Mouse (Mus musculus): ENCODE data around the gene Ap2s1. TPM values are rescaled to one million over a fixed set of nuclear protein-coding genes. Genes with fewer than 3 reads are reported as not detected.

The Ap2s1 gene
- total RNA-seq, 1 experiment from 2014 or later, result 59.7 TPM

GRCm38 (mm10) chr7:16783758-16784415, 45.7 kb downstream of the Ap2s1 start:
- no peak for ATAC-seq (replicated peaks; ENCODE audit: insufficient number of reproducible peaks, low FRiP score, low TSS enrichment, poor library complexity, severe bottlenecking)

GRCm38 (mm10) chr7:16784498-16784976, 46.3 kb downstream of the Ap2s1 start:
- ATAC-seq (replicated peaks; ENCODE audit: insufficient number of reproducible peaks, low FRiP score, low TSS enrichment, poor library complexity, severe bottlenecking), result no peak

- ATAC-seq (replicated peaks; ENCODE audit: insufficient number of reproducible peaks, low FRiP score, low TSS enrichment, poor library complexity, severe bottlenecking), result no peak
Observed at GRCm38 (mm10) chr7:16785541-16786083, 47.4 kb downstream of the Ap2s1 start.

DNA sequence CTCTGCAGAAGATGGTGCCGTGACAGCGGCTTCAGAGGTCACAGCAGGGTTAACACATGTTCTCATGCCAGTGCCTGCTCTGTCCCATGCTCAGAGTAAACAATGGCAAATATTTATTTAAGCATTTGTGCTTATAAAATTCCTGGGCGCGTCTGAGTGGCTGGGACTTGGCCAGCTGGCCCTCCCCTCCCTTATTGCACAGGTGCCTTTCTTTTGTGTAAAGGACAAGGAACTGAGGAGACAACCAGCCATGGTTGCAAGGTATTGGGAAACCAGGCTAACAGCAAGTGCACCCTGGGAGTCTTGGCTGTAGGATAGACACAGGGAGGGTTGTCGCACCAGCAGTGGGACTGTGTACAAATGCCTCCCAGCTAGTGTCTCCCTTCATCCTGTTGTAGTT, 54.1 kb downstream of the Ap2s1 start:
- no peak for ATAC-seq (replicated peaks; ENCODE audit: insufficient number of reproducible peaks, low FRiP score, low TSS enrichment, poor library complexity, severe bottlenecking)

DNA sequence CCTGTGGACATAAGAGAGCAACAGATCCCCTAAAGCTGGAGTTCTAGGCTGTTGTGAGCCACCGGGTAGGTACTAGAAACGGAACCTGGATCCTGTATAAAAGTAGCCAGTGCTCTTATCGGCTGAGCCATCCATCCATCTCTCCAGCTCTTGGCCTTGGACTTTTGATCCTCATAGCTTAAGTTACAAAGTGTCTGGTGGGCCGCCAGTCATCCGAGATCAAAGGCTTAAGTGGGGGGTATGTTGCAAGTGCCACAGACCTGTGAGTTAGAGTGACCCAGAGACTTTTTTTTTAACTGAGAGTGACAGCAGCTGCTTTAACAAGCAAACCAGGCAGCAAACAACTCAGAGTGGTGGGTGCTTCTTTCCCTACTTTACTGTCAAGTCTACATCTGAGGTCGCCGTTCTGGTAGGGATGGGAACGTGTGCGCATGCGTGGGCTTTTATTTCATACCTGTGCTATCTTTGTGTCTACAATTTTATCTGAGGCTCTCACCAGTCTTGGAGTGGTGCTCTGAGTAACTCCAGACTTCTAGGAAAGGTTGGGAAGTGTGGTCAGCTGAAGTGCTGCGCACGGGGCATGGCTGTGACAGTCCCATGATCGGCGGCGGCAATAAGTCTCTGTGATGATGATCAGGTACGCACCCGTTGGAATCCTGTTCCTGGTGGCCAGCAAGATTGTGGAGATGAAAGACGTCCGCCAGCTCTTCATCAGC, 55.0 kb downstream of the Ap2s1 start:
- no peak for ATAC-seq (replicated peaks; ENCODE audit: insufficient number of reproducible peaks, low FRiP score, low TSS enrichment, poor library complexity, severe bottlenecking)

GRCm38 (mm10) chr7:16794886-16795285, 56.7 kb downstream of the Ap2s1 start:
- ATAC-seq (replicated peaks; ENCODE audit: insufficient number of reproducible peaks, low FRiP score, low TSS enrichment, poor library complexity, severe bottlenecking), result no peak

Other genes with a start within 250 kb of the Ap2s1 start
- gene Arhgap35, start 123.4 kb upstream of the Ap2s1 start, total RNA-seq (2017), result 6.5 to 9.8 TPM (median 8.2 TPM) in 3 replicates
- gene Ceacam15, start 62.7 kb upstream of the Ap2s1 start, total RNA-seq (2017), result not detected in 3 replicates
- not detected in 3 replicates for gene Ceacam9, start 16.5 kb upstream of the Ap2s1 start, total RNA-seq (2017)
- gene Slc1a5, start 42.9 kb downstream of the Ap2s1 start, total RNA-seq (2017), result 40.9 to 71.2 TPM (median 56.6 TPM) in 3 replicates
- 70.9 to 99.8 TPM (median 71.5 TPM) in 3 replicates for gene Strn4, start 77.5 kb downstream of the Ap2s1 start, total RNA-seq (2017)
- gene Fkrp, start 78.3 kb downstream of the Ap2s1 start, total RNA-seq (2017), result 9.6 to 15.3 TPM (median 10.6 TPM) in 3 replicates
- 13.1 to 26.6 TPM (median 15.6 TPM) in 3 replicates for gene Prkd2, start 104.5 kb downstream of the Ap2s1 start, total RNA-seq (2017)
- gene Dact3, start 136.9 kb downstream of the Ap2s1 start, total RNA-seq (2017), result not detected in 3 replicates
- gene Gng8, start 153.4 kb downstream of the Ap2s1 start, total RNA-seq (2017), result not detected in 3 replicates
- gene Ptgir, start 168.1 kb downstream of the Ap2s1 start, total RNA-seq (2017), result 9.8 to 15.4 TPM (median 14.0 TPM) in 3 replicates
- 169 to 298 TPM (median 195 TPM) in 3 replicates for gene Calm3, start 185.7 kb downstream of the Ap2s1 start, total RNA-seq (2017)
- 0.10 TPM in 1 of 3 replicates, not detected in the others for gene Pnmal2, start 206.3 kb downstream of the Ap2s1 start, total RNA-seq (2017)
- not detected in 3 replicates for gene Pnmal1, start 221.3 kb downstream of the Ap2s1 start, total RNA-seq (2017)
- gene Gm42372, start 244.7 kb downstream of the Ap2s1 start, total RNA-seq (2017), result 0.49 to 0.75 TPM (median 0.67 TPM) in 3 replicates